Mouse (Mus musculus): ENCODE results near the gene Pnkp. TPM values are rescaled to one million over a fixed set of nuclear protein-coding genes. Genes with fewer than 3 reads are reported as not detected.

The Pnkp gene
- polyA plus RNA-seq, 1 experiment from 2014 or later, result 23.3 TPM

DNA sequence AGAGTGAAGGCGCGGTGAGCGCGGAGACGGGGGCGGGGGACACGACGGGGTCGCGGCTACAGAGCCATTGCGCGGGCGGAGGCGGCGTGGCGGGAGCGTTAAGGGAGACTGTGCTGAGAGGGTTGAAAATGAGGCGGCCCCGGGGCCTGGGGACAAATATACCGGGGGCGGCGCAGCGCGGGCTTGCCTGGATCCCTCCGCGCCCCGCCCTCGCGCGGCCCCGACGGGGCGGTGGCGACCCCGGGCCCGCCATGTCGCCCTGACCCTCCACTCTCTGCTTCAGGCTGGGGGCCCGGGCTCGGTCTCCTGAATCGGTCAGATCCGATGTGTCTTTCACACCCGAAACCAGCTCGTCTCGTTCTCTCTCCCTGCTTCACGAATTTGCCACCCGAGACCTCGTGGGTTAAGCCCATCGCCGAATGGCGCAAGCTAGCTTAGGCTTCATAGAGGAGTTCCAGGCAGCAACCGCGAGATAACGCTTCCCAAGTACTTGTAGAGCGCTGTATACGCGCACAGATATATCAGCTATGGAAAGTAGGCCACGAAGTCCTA, 40.4 kb upstream of the Pnkp start, which contains the start of gene Atf5:
Gene Atf5 (minus strand): TSS at position 189 of the 552 bp plus-strand sequence.
- ATAC-seq (ENCODE audit: insufficient number of reproducible peaks, low FRiP score), result peak; percentile 54
- Histone ChIP-seq H3K4me1 (replicated peaks) (peaks cover 51% of the 10 kb centered on the region), H3K9ac (peak within 1 kb of the TSS; percentile 98)

GRCm38 (mm10) chr7:44817441-44817840, 39.5 kb upstream of the Pnkp start:
- Histone ChIP-seq H3K27ac (ENCODE audit: poor library complexity, severe bottlenecking) (peak overlapping the region; percentile 99), H3K27me3 (replicated peaks) (no peaks in the 10 kb centered on the region), H3K4me3 (peak overlapping the region; percentile 90), H3K9me3 (replicated peaks) (no peaks in the 10 kb centered on the region), H3K9ac (peak overlapping the region; percentile 98), H3K4me1 (replicated peaks) (peaks cover 58% of the 10 kb centered on the region), H3K36me3 (peaks cover 18% of the 10 kb centered on the region; the same call in 1 of the 2 replicates), H3K4me2 (peak overlapping the region; percentile 89)
- no peak for ATAC-seq (ENCODE audit: insufficient number of reproducible peaks, low FRiP score)
- 16% methylated on average over 3 of the region's 3 CpGs for WGBS

More for the DNA sequence above, 40.4 kb upstream of the Pnkp start, which contains the start of gene Atf5:
- under 1% methylated on average over 57 of the region's 57 CpGs for WGBS
- H3K27me3 ChIP-seq (replicated peaks), result no peaks in the 10 kb centered on the region
- H3K9me3 ChIP-seq (replicated peaks), result no peaks in the 10 kb centered on the region
- H3K4me2 ChIP-seq, result peak within 1 kb of the TSS; percentile 89
- H3K27ac ChIP-seq (ENCODE audit: poor library complexity, severe bottlenecking), result peak within 1 kb of the TSS; percentile 99
- peak within 1 kb of the TSS; percentile 90 for H3K4me3 ChIP-seq
- H3K36me3 ChIP-seq, result peaks cover 27% of the 10 kb centered on the region

- H3K4me2 ChIP-seq, result peak overlapping the region; percentile 89
- H3K9ac ChIP-seq, result peak overlapping the region; percentile 98
- ATAC-seq (ENCODE audit: insufficient number of reproducible peaks, low FRiP score), result no peak
- H3K36me3 ChIP-seq, result peaks cover 14% of the 10 kb centered on the region; the same call in 1 of the 2 replicates
- H3K9me3 ChIP-seq (replicated peaks), result no peaks in the 10 kb centered on the region
- H3K27me3 ChIP-seq (replicated peaks), result no peaks in the 10 kb centered on the region
- H3K4me1 ChIP-seq (replicated peaks), result peaks cover 64% of the 10 kb centered on the region
- WGBS, result 19% methylated on average over 2 of the region's 2 CpGs
- H3K27ac ChIP-seq (ENCODE audit: poor library complexity, severe bottlenecking), result 0 out of 2 replicates have a peak overlapping the region, but pooled peaks have one; percentile 99
- peak overlapping the region; percentile 90 for H3K4me3 ChIP-seq
Observed at GRCm38 (mm10) chr7:44818164-44818563, 38.8 kb upstream of the Pnkp start.

DNA sequence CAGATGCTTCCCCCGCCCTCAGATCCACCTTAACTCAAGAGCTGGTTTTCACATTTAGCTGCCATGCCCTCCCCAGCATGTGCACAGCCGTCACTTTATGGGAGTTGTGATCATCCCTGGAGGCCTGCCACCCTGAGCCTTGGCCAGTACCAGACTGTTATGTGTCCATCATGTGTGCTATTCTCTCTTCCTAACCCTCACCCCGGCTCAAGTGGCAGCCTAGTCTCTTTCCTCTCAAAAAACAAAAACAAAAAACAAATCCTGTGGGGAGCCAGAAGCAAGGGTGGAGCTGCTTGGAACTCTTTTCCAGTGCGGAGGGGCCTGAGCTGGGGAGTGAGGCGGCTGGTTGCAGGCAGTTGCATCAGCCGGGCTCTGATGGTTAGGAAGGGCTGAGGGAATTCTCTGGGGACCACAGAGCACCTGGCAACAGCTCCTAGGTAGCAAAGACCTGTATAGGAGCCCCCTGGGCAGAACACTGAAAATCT, 38.1 kb upstream of the Pnkp start:
- H3K9me3 ChIP-seq (replicated peaks), result no peaks in the 10 kb centered on the region
- ATAC-seq (ENCODE audit: insufficient number of reproducible peaks, low FRiP score), result no peak
- H3K4me1 ChIP-seq (replicated peaks), result peaks cover 71% of the 10 kb centered on the region
- 0 out of 2 replicates have a peak overlapping the region, but pooled peaks have one; percentile 23 for H3K27ac ChIP-seq (ENCODE audit: poor library complexity, severe bottlenecking)
- peak overlapping the region; percentile 63 for H3K9ac ChIP-seq
- WGBS, result 45% methylated on average over 6 of the region's 6 CpGs
- peak overlapping the region; percentile 24 for H3K4me3 ChIP-seq
- H3K27me3 ChIP-seq (replicated peaks), result no peaks in the 10 kb centered on the region
- H3K36me3 ChIP-seq, result peaks cover 8% of the 10 kb centered on the region; the same call in 1 of the 2 replicates
- H3K4me2 ChIP-seq, result peak overlapping the region; percentile 89

- Histone ChIP-seq H3K4me1 (replicated peaks) (peaks cover 77% of the 10 kb centered on the region), H3K27me3 (replicated peaks) (no peaks in the 10 kb centered on the region), H3K9ac (no peak overlapping the region), H3K4me2 (peak overlapping the region; percentile 89), H3K36me3 (0 out of 2 replicates have a peak, but pooled peaks cover 3% of the 10 kb centered on the region), H3K4me3 (peak overlapping the region; percentile 24; the same call in 1 of the 2 replicates), H3K27ac (ENCODE audit: poor library complexity, severe bottlenecking) (no peak overlapping the region), H3K9me3 (replicated peaks) (no peaks in the 10 kb centered on the region)
- 90% methylated on average over 2 of the region's 2 CpGs for WGBS
- no peak for ATAC-seq (ENCODE audit: insufficient number of reproducible peaks, low FRiP score)
Observed at GRCm38 (mm10) chr7:44819391-44819790, 37.5 kb upstream of the Pnkp start.

- no peaks in the 10 kb centered on the region for H3K9me3 ChIP-seq (replicated peaks)
- no peak overlapping the region for H3K4me3 ChIP-seq
- WGBS, result 55% methylated on average over 5 of the region's 5 CpGs
- 0 out of 2 replicates have a peak, but pooled peaks cover 3% of the 10 kb centered on the region for H3K36me3 ChIP-seq
- H3K4me2 ChIP-seq, result 0 out of 2 replicates have a peak overlapping the region, but pooled peaks have one; percentile 12
- no peak for ATAC-seq (ENCODE audit: insufficient number of reproducible peaks, low FRiP score)
- H3K27ac ChIP-seq (ENCODE audit: poor library complexity, severe bottlenecking), result 0 out of 2 replicates have a peak overlapping the region, but pooled peaks have one; percentile 6
- no peaks in the 10 kb centered on the region for H3K27me3 ChIP-seq (replicated peaks)
- peak overlapping the region; percentile 54; the same call in 1 of the 2 replicates for H3K9ac ChIP-seq
- peaks cover 78% of the 10 kb centered on the region for H3K4me1 ChIP-seq (replicated peaks)
Observed at GRCm38 (mm10) chr7:44819863-44820262, 37.1 kb upstream of the Pnkp start.

- ATAC-seq (ENCODE audit: insufficient number of reproducible peaks, low FRiP score), result no peak
- H3K9me3 ChIP-seq (replicated peaks), result no peaks in the 10 kb centered on the region
Observed at GRCm38 (mm10) chr7:44820525-44820924, 36.4 kb upstream of the Pnkp start.

GRCm38 (mm10) chr7:44821666-44822448, 35.1 kb upstream of the Pnkp start:
- Histone ChIP-seq H3K9me3 (replicated peaks) (no peaks in the 10 kb centered on the region), H3K4me3 (no peak overlapping the region), H3K4me2 (no peak overlapping the region), H3K9ac (no peak overlapping the region), H3K36me3 (0 out of 2 replicates have a peak, but pooled peaks cover 3% of the 10 kb centered on the region), H3K27ac (ENCODE audit: poor library complexity, severe bottlenecking) (no peak overlapping the region), H3K27me3 (replicated peaks) (no peaks in the 10 kb centered on the region), H3K4me1 (replicated peaks) (peaks cover 89% of the 10 kb centered on the region)
- no peak for ATAC-seq (ENCODE audit: insufficient number of reproducible peaks, low FRiP score)
- whole genome bisulfite sequencing, result 81% methylated on average over 7 of the region's 7 CpGs

More at GRCm38 (mm10) chr7:44820525-44820924, 36.4 kb upstream of the Pnkp start:
- 0 out of 2 replicates have a peak, but pooled peaks cover 3% of the 10 kb centered on the region for H3K36me3 ChIP-seq
- no peak overlapping the region for H3K9ac ChIP-seq
- no peak overlapping the region for H3K4me3 ChIP-seq
- H3K4me1 ChIP-seq (replicated peaks), result peaks cover 77% of the 10 kb centered on the region
- 0 out of 2 replicates have a peak overlapping the region, but pooled peaks have one; percentile 12 for H3K4me2 ChIP-seq
- H3K27ac ChIP-seq (ENCODE audit: poor library complexity, severe bottlenecking), result no peak overlapping the region
- 76% methylated on average over 3 of the region's 3 CpGs for WGBS
- H3K27me3 ChIP-seq (replicated peaks), result no peaks in the 10 kb centered on the region

DNA sequence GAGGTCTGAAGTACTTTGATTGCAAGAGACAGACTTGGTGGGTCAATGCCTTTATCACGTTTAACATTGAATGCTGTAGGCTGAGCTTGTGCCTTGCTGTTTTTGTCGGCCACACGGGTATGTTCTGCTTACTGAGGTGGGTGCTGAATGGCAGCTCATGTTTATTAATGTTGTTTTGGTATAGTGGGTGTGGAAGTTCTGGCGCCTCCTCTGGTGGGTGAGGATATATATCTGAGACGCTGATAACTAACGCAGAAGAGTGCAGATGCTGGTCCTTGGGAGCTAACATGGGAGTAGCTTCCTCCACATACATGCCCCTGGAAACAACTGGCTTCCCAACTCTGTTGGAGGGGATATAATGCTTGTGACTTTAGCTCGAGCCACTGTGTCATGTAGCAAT, 33.5 kb upstream of the Pnkp start:
- no peak overlapping the region for H3K27ac ChIP-seq (ENCODE audit: poor library complexity, severe bottlenecking)
- H3K36me3 ChIP-seq, result peaks cover 8% of the 10 kb centered on the region
- H3K9ac ChIP-seq, result 0 out of 2 replicates have a peak overlapping the region, but pooled peaks have one; percentile 13
- no peaks in the 10 kb centered on the region for H3K27me3 ChIP-seq (replicated peaks)
- H3K4me3 ChIP-seq, result no peak overlapping the region
- 45% methylated on average over 7 of the region's 7 CpGs for WGBS
- no peak for ATAC-seq (ENCODE audit: insufficient number of reproducible peaks, low FRiP score)
- H3K4me2 ChIP-seq, result no peak overlapping the region
- peaks cover 77% of the 10 kb centered on the region for H3K4me1 ChIP-seq (replicated peaks)
- no peaks in the 10 kb centered on the region for H3K9me3 ChIP-seq (replicated peaks)

DNA sequence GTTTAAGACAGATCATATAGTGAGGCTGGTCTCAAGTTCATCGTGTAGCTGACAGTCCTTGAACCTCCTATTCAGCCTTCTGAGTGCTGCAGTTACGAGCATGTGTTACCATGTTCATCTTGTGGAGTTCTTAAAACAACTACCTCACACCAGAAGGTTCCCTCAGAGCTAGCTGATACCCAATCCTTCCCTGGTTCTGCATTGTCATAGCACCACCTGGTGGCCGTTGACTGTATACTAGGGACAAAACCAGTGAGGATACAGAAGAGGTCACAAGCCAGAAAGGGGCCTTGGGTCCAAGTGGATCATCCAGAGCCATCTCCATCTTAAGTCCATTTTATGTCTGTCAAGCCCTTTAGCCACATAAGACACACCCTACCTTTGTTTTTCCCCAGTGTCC, 32.1 kb upstream of the Pnkp start:
- no peaks in the 10 kb centered on the region for H3K27me3 ChIP-seq (replicated peaks)
- H3K9me3 ChIP-seq (replicated peaks), result no peaks in the 10 kb centered on the region
- no peak overlapping the region for H3K27ac ChIP-seq (ENCODE audit: poor library complexity, severe bottlenecking)
- no peak overlapping the region for H3K4me3 ChIP-seq
- ATAC-seq (ENCODE audit: insufficient number of reproducible peaks, low FRiP score), result no peak
- no peak overlapping the region for H3K9ac ChIP-seq
- WGBS, result 24% methylated on average over 3 of the region's 3 CpGs
- peaks cover 22% of the 10 kb centered on the region for H3K36me3 ChIP-seq
- no peak overlapping the region for H3K4me2 ChIP-seq
- H3K4me1 ChIP-seq (replicated peaks), result peaks cover 62% of the 10 kb centered on the region

DNA sequence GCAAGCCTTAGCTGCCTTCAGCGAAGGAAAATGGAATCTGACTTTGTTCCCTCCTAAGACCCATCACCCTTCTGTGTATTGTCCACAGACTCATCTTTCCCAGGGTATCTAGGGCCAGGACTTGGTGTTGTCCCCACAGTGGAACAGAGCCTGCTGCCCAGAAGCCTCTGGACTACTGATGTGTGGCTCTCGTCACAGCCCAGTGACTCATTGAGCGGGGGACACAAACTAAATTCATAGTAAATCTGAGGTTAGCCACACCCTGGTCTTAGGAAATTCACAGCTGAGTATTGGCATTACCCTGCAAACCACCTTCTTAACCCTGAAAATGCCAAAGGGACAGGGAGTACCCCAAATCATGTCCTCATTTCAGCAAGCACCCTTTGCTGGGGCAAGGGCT, 30.2 kb upstream of the Pnkp start:
- 84% methylated on average over 3 of the region's 3 CpGs for WGBS
- no peak overlapping the region for H3K9ac ChIP-seq
- peaks cover 46% of the 10 kb centered on the region for H3K4me1 ChIP-seq (replicated peaks)

More for the DNA sequence above, 30.2 kb upstream of the Pnkp start:
- Histone ChIP-seq H3K4me2 (no peak overlapping the region), H3K27ac (ENCODE audit: poor library complexity, severe bottlenecking) (no peak overlapping the region), H3K27me3 (replicated peaks) (no peaks in the 10 kb centered on the region), H3K9me3 (replicated peaks) (no peaks in the 10 kb centered on the region), H3K36me3 (peaks cover 41% of the 10 kb centered on the region), H3K4me3 (no peak overlapping the region)
- ATAC-seq (ENCODE audit: insufficient number of reproducible peaks, low FRiP score), result no peak
